Mouse (Mus musculus): ENCODE data around the gene Adgrb2. TPM values are rescaled to one million over a fixed set of nuclear protein-coding genes. Genes with fewer than 3 reads are reported as not detected.

Adgrb2 gene
- polyA plus RNA-seq, 1 experiment from 2014 or later, result 2.5 TPM

GRCm38 (mm10) chr4:129993213-129993612 is 8.5 kb downstream of the Adgrb2 start:
- H3K4me2 ChIP-seq, result no peak overlapping the region
- peaks cover 5% of the 10 kb centered on the region for H3K4me1 ChIP-seq (ENCODE audit: control insufficient read depth, insufficient read depth, low read length)
- H3K9ac ChIP-seq (ENCODE audit: low read depth, low read length), result no peak overlapping the region
- H3K27ac ChIP-seq (ENCODE audit: low read depth, low read length), result no peak overlapping the region
- H3K27me3 ChIP-seq (ENCODE audit: control insufficient read depth, insufficient read depth, low read length), result peaks cover 48% of the 10 kb centered on the region
- no peaks in the 10 kb centered on the region for H3K36me3 ChIP-seq (ENCODE audit: control insufficient read depth, insufficient read depth, low read length)
- 87% methylated on average over 5 of the region's 5 CpGs for WGBS (ENCODE audit: insufficient replicate concordance)
- no peak overlapping the region for H3K4me3 ChIP-seq (ENCODE audit: low read depth, low read length)
- no peak for ATAC-seq (replicated peaks; ENCODE audit: insufficient number of reproducible peaks, low FRiP score, low TSS enrichment)
- no peaks in the 10 kb centered on the region for H3K9me3 ChIP-seq (replicated peaks; ENCODE audit: control insufficient read depth, low read length)

- H3K9ac ChIP-seq (ENCODE audit: low read depth, low read length), result no peak overlapping the region
- WGBS (ENCODE audit: insufficient replicate concordance), result 83% methylated on average over 16 of the region's 16 CpGs
- ATAC-seq (replicated peaks; ENCODE audit: insufficient number of reproducible peaks, low FRiP score, low TSS enrichment), result no peak
- H3K4me1 ChIP-seq (ENCODE audit: control insufficient read depth, insufficient read depth, low read length), result peaks cover 3% of the 10 kb centered on the region; the same call in 1 of the 2 replicates
- H3K36me3 ChIP-seq (ENCODE audit: control insufficient read depth, insufficient read depth, low read length), result no peaks in the 10 kb centered on the region
- no peak overlapping the region for H3K4me3 ChIP-seq (ENCODE audit: low read depth, low read length)
- H3K4me2 ChIP-seq, result no peak overlapping the region
- no peak overlapping the region for H3K27ac ChIP-seq (ENCODE audit: low read depth, low read length)
- H3K27me3 ChIP-seq (ENCODE audit: control insufficient read depth, insufficient read depth, low read length), result peaks cover 48% of the 10 kb centered on the region
- H3K9me3 ChIP-seq (replicated peaks; ENCODE audit: control insufficient read depth, low read length), result no peaks in the 10 kb centered on the region
Measured at GRCm38 (mm10) chr4:129993944-129994695, 9.4 kb downstream of the Adgrb2 start.

GRCm38 (mm10) chr4:129994728-129995127 is 10.1 kb downstream of the Adgrb2 start:
- ATAC-seq (replicated peaks; ENCODE audit: insufficient number of reproducible peaks, low FRiP score, low TSS enrichment), result no peak
- Histone ChIP-seq H3K4me3 (ENCODE audit: low read depth, low read length) (no peak overlapping the region), H3K4me1 (ENCODE audit: control insufficient read depth, insufficient read depth, low read length) (peaks cover 3% of the 10 kb centered on the region; the same call in 1 of the 2 replicates), H3K27me3 (ENCODE audit: control insufficient read depth, insufficient read depth, low read length) (peaks cover 49% of the 10 kb centered on the region), H3K9me3 (replicated peaks; ENCODE audit: control insufficient read depth, low read length) (no peaks in the 10 kb centered on the region), H3K4me2 (no peak overlapping the region), H3K9ac (ENCODE audit: low read depth, low read length) (no peak overlapping the region), H3K36me3 (ENCODE audit: control insufficient read depth, insufficient read depth, low read length) (no peaks in the 10 kb centered on the region), H3K27ac (ENCODE audit: low read depth, low read length) (no peak overlapping the region)
- 73% methylated on average over 5 of the region's 5 CpGs for WGBS (ENCODE audit: insufficient replicate concordance)

- H3K4me1 ChIP-seq (ENCODE audit: control insufficient read depth, insufficient read depth, low read length), result peaks cover 3% of the 10 kb centered on the region; the same call in 1 of the 2 replicates
- no peaks in the 10 kb centered on the region for H3K9me3 ChIP-seq (replicated peaks; ENCODE audit: control insufficient read depth, low read length)
- H3K27ac ChIP-seq (ENCODE audit: low read depth, low read length), result no peak overlapping the region
- ATAC-seq (replicated peaks; ENCODE audit: insufficient number of reproducible peaks, low FRiP score, low TSS enrichment), result no peak
- no peak overlapping the region for H3K4me2 ChIP-seq
- H3K36me3 ChIP-seq (ENCODE audit: control insufficient read depth, insufficient read depth, low read length), result no peaks in the 10 kb centered on the region
- 72% methylated on average over 7 of the region's 8 CpGs for WGBS (ENCODE audit: insufficient replicate concordance)
- no peak overlapping the region for H3K9ac ChIP-seq (ENCODE audit: low read depth, low read length)
- H3K4me3 ChIP-seq (ENCODE audit: low read depth, low read length), result no peak overlapping the region
- peaks cover 49% of the 10 kb centered on the region for H3K27me3 ChIP-seq (ENCODE audit: control insufficient read depth, insufficient read depth, low read length)
Measured at GRCm38 (mm10) chr4:129995255-129995654, 10.6 kb downstream of the Adgrb2 start.

GRCm38 (mm10) chr4:129996015-129996414 is 11.3 kb downstream of the Adgrb2 start:
- Histone ChIP-seq H3K9me3 (replicated peaks; ENCODE audit: control insufficient read depth, low read length) (no peaks in the 10 kb centered on the region), H3K4me2 (no peak overlapping the region), H3K36me3 (ENCODE audit: control insufficient read depth, insufficient read depth, low read length) (no peaks in the 10 kb centered on the region), H3K9ac (ENCODE audit: low read depth, low read length) (no peak overlapping the region), H3K4me3 (ENCODE audit: low read depth, low read length) (no peak overlapping the region), H3K4me1 (ENCODE audit: control insufficient read depth, insufficient read depth, low read length) (peaks cover 9% of the 10 kb centered on the region), H3K27ac (ENCODE audit: low read depth, low read length) (no peak overlapping the region), H3K27me3 (ENCODE audit: control insufficient read depth, insufficient read depth, low read length) (peaks cover 46% of the 10 kb centered on the region)
- WGBS (ENCODE audit: insufficient replicate concordance), result 58% methylated on average over 4 of the region's 4 CpGs
- no peak for ATAC-seq (replicated peaks; ENCODE audit: insufficient number of reproducible peaks, low FRiP score, low TSS enrichment)

GRCm38 (mm10) chr4:129998124-129998523 is 13.5 kb downstream of the Adgrb2 start:
- Histone ChIP-seq H3K36me3 (ENCODE audit: control insufficient read depth, insufficient read depth, low read length) (no peaks in the 10 kb centered on the region), H3K9ac (ENCODE audit: low read depth, low read length) (no peak overlapping the region), H3K4me1 (ENCODE audit: control insufficient read depth, insufficient read depth, low read length) (peaks cover 22% of the 10 kb centered on the region), H3K4me3 (ENCODE audit: low read depth, low read length) (no peak overlapping the region), H3K4me2 (no peak overlapping the region), H3K9me3 (replicated peaks; ENCODE audit: control insufficient read depth, low read length) (no peaks in the 10 kb centered on the region), H3K27ac (ENCODE audit: low read depth, low read length) (no peak overlapping the region), H3K27me3 (ENCODE audit: control insufficient read depth, insufficient read depth, low read length) (peaks cover 35% of the 10 kb centered on the region)
- ATAC-seq (replicated peaks; ENCODE audit: insufficient number of reproducible peaks, low FRiP score, low TSS enrichment), result no peak
- 34% methylated on average over 11 of the region's 11 CpGs for WGBS (ENCODE audit: insufficient replicate concordance)

DNA sequence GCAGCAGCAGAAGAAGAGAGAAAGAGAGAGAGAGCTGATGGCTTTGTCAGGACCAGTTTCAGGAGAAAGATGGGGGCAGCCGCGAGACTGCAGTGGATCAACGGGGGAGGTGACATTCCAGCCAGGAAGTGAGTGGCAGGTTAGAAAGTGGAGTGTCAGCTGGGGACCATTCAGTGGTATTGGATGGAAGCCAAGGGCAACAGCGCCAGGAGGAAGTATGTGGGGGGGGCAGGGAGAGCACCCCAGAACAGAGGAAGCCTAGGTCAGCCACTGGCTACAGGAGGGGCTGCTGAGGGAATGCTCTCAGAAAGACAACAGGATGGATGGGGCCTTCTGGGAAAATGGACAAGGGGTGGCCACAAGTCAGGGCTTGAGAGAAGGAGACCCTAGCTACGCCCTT is 17.0 kb downstream of the Adgrb2 start:
- no peaks in the 10 kb centered on the region for H3K9me3 ChIP-seq (replicated peaks; ENCODE audit: control insufficient read depth, low read length)
- H3K36me3 ChIP-seq (ENCODE audit: control insufficient read depth, insufficient read depth, low read length), result no peaks in the 10 kb centered on the region
- H3K4me3 ChIP-seq (ENCODE audit: low read depth, low read length), result no peak overlapping the region
- 28% methylated on average over 5 of the region's 5 CpGs for WGBS (ENCODE audit: insufficient replicate concordance)
- peak; percentile 41; the same call in 1 of the 2 replicates for ATAC-seq (replicated peaks; ENCODE audit: insufficient number of reproducible peaks, low FRiP score, low TSS enrichment)
- H3K4me2 ChIP-seq, result no peak overlapping the region
- peaks cover 25% of the 10 kb centered on the region for H3K4me1 ChIP-seq (ENCODE audit: control insufficient read depth, insufficient read depth, low read length)
- H3K9ac ChIP-seq (ENCODE audit: low read depth, low read length), result 0 out of 2 replicates have a peak overlapping the region, but pooled peaks have one; percentile 28
- H3K27me3 ChIP-seq (ENCODE audit: control insufficient read depth, insufficient read depth, low read length), result peaks cover 54% of the 10 kb centered on the region
- peak overlapping the region; percentile 73 for H3K27ac ChIP-seq (ENCODE audit: low read depth, low read length)

DNA sequence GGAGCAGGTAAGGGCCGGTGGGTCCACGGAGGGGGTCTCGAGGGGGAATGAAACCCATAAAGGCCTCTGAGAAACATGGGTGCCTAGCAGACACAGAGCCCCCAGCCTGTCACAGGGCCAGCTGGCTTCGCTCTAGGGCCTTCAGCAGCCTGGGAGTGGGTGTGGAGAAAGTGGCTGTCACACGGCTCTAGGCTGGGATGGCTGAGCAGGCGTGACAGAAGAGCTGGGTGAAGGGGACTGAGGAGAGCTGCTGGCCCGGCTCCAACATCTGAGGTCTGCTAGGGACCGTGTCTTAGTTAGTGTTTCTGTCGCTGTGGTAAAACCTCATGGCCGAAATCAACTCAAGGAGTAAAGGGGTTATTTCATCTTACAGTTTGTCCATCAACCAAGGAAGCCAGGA is 17.5 kb downstream of the Adgrb2 start:
- Histone ChIP-seq H3K4me2 (no peak overlapping the region), H3K4me1 (ENCODE audit: control insufficient read depth, insufficient read depth, low read length) (peaks cover 28% of the 10 kb centered on the region)

DNA sequence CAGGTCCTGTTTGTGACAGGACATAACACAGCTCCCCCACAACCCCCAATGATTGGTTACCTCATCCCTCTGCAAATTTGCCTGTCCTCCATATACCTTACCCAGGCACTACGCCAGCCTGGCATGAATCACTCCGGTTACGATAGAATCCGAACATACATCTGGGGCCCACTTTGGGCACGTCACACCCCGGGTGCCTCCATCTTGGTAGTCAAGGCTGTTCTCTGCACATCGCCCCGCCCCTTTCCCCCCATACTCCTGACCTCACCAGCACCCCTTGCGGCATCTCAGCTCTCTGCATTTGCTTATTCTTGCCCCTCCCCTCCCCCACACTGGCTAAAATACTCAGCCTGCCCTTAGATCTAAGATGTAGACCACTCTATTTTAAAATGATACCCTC is 20.9 kb downstream of the Adgrb2 start:
- Histone ChIP-seq H3K9ac (ENCODE audit: low read depth, low read length) (no peak overlapping the region), H3K4me1 (ENCODE audit: control insufficient read depth, insufficient read depth, low read length) (peaks cover 22% of the 10 kb centered on the region), H3K4me3 (ENCODE audit: low read depth, low read length) (no peak overlapping the region), H3K4me2 (no peak overlapping the region), H3K27me3 (ENCODE audit: control insufficient read depth, insufficient read depth, low read length) (peaks cover 65% of the 10 kb centered on the region), H3K27ac (ENCODE audit: low read depth, low read length) (no peak overlapping the region), H3K9me3 (replicated peaks; ENCODE audit: control insufficient read depth, low read length) (no peaks in the 10 kb centered on the region), H3K36me3 (ENCODE audit: control insufficient read depth, insufficient read depth, low read length) (no peaks in the 10 kb centered on the region)
- no peak for ATAC-seq (replicated peaks; ENCODE audit: insufficient number of reproducible peaks, low FRiP score, low TSS enrichment)
- 35% methylated on average over 9 of the region's 9 CpGs for WGBS (ENCODE audit: insufficient replicate concordance)

More for the DNA sequence above, 17.5 kb downstream of the Adgrb2 start:
- Histone ChIP-seq H3K4me3 (ENCODE audit: low read depth, low read length) (no peak overlapping the region), H3K9me3 (replicated peaks; ENCODE audit: control insufficient read depth, low read length) (no peaks in the 10 kb centered on the region), H3K36me3 (ENCODE audit: control insufficient read depth, insufficient read depth, low read length) (no peaks in the 10 kb centered on the region), H3K27me3 (ENCODE audit: control insufficient read depth, insufficient read depth, low read length) (peaks cover 58% of the 10 kb centered on the region), H3K9ac (ENCODE audit: low read depth, low read length) (0 out of 2 replicates have a peak overlapping the region, but pooled peaks have one; percentile 28), H3K27ac (ENCODE audit: low read depth, low read length) (peak overlapping the region; percentile 73)
- WGBS (ENCODE audit: insufficient replicate concordance), result 47% methylated on average over 10 of the region's 10 CpGs
- ATAC-seq (replicated peaks; ENCODE audit: insufficient number of reproducible peaks, low FRiP score, low TSS enrichment), result peak; percentile 1; the same call in 1 of the 2 replicates

Measured in heart, embryonic 11.5 days (tissue).